Mouse (Mus musculus) small intestine, adult 2 months (tissue): ENCODE data around the gene Slc38a1. TPM values are rescaled to one million over a fixed set of nuclear protein-coding genes. Genes with fewer than 3 reads are reported as not detected.

Source experiments
- H3K27ac ChIP-seq: fragments of 200-500 bp; 2 replicates; pipeline ENCODE4 v1.5.1; 2012; ENCODE audit warnings: low read depth, low read length, control low read depth, inconsistent platforms; ENCODE audit not compliant: insufficient read depth
- H3K27me3 ChIP-seq: fragments of 200-500 bp; 2 replicates; pipeline ENCODE4 v1.6.1; 2012; ENCODE audit warnings: mild to moderate bottlenecking, moderate library complexity, low read length, inconsistent platforms; ENCODE audit not compliant: control insufficient read depth, insufficient read depth
- H3K36me3 ChIP-seq: fragments of 200-500 bp; 2 replicates; pipeline ENCODE4 v1.6.1; 2012; ENCODE audit warnings: mild to moderate bottlenecking, low read length, control low read depth, inconsistent platforms; ENCODE audit not compliant: control insufficient read depth, insufficient read depth
- H3K4me1 ChIP-seq: fragments of 200-500 bp; 2 replicates; pipeline ENCODE4 v1.6.1; 2012; ENCODE audit warnings: low read length, inconsistent platforms, mixed read lengths; ENCODE audit not compliant: control insufficient read depth, insufficient read depth, insufficient read length
- H3K4me3 ChIP-seq: fragments of 200-500 bp; 2 replicates; pipeline ENCODE4 v1.5.1; 2012; ENCODE audit warnings: low read depth, mild to moderate bottlenecking, control low read depth, inconsistent platforms, low read length, moderate library complexity
- CTCF ChIP-seq: fragments of 200-500 bp; IDR thresholded peaks from 2 replicates; pipeline ENCODE4 v1.5.1; 2012; ENCODE audit warnings: low read depth, mild to moderate bottlenecking, control low read depth, inconsistent platforms, low read length, moderate library complexity, mixed read lengths; ENCODE audit not compliant: insufficient replicate concordance, insufficient read length; ENCODE audit errors: extremely low read depth
- POLR2A ChIP-seq: fragments of 200-500 bp; IDR thresholded peaks from 2 replicates; pipeline ENCODE4 v1.6.1; 2012; ENCODE audit warnings: low read depth, mild to moderate bottlenecking, control low read depth, inconsistent platforms, low read length, moderate library complexity
- WGBS: fragments of 180-500 bp; shearing (Covaris S2); methylation state at CpG from one replicate; pipeline ENCODE4 v1.1.7; 2018; 5-methylcytosine and 5-hydroxymethylcytosine counted together
- polyA plus RNA-seq: library from polyadenylated mRNA; depleted of rRNA; stranded (reverse); fragments of >200 nt; gene quantifications from 2 replicates; pipeline ENCODE4 v1.2.3, GENCODE M21; 2012

The Slc38a1 gene
- polyA plus RNA-seq, 1 experiment: 15.0 TPM

- Histone ChIP-seq H3K27ac (no peak overlapping the region), H3K36me3 (peaks cover 43% of the 10 kb centered on the region)
- WGBS: 22% methylated on average over 1 of the region's 1 CpGs
These were observed 44.7 kb upstream of the Slc38a1 start for GRCm38 (mm10) chr15:96687366-96687765.

GRCm38 (mm10) chr15:96686201-96687159 lies 43.8 kb upstream of the Slc38a1 start:
- H3K27me3 ChIP-seq: no peaks in the 10 kb centered on the region
- H3K4me3 ChIP-seq: no peak overlapping the region
- 0 out of 2 replicates have a peak, but pooled peaks cover 4% of the 10 kb centered on the region for H3K4me1 ChIP-seq
- TF ChIP-seq POLR2A (no peak), CTCF (no peak)
- H3K36me3 ChIP-seq: peaks cover 35% of the 10 kb centered on the region
- H3K27ac ChIP-seq: no peak overlapping the region
- WGBS: 82% methylated on average over 9 of the region's 9 CpGs

More at GRCm38 (mm10) chr15:96687366-96687765, 44.7 kb upstream of the Slc38a1 start:
- Histone ChIP-seq H3K4me3 (no peak overlapping the region), H3K27me3 (no peaks in the 10 kb centered on the region), H3K4me1 (0 out of 2 replicates have a peak, but pooled peaks cover 4% of the 10 kb centered on the region)
- TF ChIP-seq POLR2A (no peak), CTCF (no peak)

GRCm38 (mm10) chr15:96685273-96685672 lies 42.6 kb upstream of the Slc38a1 start:
- H3K27ac ChIP-seq: no peak overlapping the region
- TF ChIP-seq CTCF: no peak
- TF ChIP-seq POLR2A: no peak
- 64% methylated on average over 6 of the region's 6 CpGs for WGBS
- H3K4me3 ChIP-seq: no peak overlapping the region
- H3K27me3 ChIP-seq: no peaks in the 10 kb centered on the region
- peaks cover 23% of the 10 kb centered on the region for H3K36me3 ChIP-seq
- H3K4me1 ChIP-seq: 0 out of 2 replicates have a peak, but pooled peaks cover 4% of the 10 kb centered on the region

GRCm38 (mm10) chr15:96684132-96684830 lies 41.6 kb upstream of the Slc38a1 start:
- 25% methylated on average over 11 of the region's 11 CpGs for WGBS
- Histone ChIP-seq H3K36me3 (peaks cover 17% of the 10 kb centered on the region), H3K27me3 (no peaks in the 10 kb centered on the region), H3K27ac (no peak overlapping the region), H3K4me1 (0 out of 2 replicates have a peak, but pooled peaks cover 4% of the 10 kb centered on the region), H3K4me3 (no peak overlapping the region)
- no peak for TF ChIP-seq POLR2A
- no peak for TF ChIP-seq CTCF

DNA sequence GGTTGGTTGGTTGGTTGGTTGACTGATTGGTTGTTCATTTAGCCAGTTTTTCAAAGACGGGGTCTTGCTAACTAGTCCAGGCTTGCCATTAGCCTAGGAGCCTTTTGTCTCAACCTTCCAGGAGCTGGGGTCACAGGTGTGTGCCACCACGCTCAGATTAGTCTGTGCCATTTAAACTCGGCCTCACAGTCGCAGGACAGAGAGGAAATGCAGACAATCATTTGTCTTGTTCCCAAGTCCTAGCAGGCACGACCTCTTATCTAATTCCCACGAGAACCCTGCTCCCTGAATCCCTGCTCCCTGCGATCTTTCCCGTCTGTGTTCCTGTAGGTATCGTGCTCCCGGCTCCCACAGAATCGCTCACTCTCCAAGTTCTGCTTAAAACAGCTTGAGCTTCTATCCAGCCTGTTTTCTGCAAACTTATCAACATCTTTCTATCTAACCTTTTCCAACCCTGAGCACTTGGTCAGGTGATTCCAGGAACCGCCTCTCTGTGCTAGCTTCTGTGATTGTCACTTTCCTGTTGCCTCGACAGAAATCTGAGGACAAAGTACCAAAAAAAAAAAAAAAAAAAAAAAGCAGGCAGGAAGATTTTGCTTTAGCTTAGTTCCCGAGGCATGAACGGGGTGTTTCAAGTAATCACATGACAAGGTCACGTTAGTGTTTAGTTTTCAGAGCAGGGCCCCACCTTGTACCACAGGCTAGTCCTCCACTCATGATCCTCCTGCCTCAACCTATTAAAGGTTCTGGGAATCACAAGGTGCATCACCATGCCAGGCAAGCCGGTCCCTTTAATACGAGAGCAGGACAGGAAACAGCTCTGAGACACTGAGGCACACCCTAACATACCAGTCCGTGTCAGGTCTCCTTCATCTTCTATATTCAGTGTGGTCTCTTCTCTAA lies 36.4 kb upstream of the Slc38a1 start:
- H3K27me3 ChIP-seq: peaks cover 3% of the 10 kb centered on the region; the same call in 1 of the 2 replicates

DNA sequence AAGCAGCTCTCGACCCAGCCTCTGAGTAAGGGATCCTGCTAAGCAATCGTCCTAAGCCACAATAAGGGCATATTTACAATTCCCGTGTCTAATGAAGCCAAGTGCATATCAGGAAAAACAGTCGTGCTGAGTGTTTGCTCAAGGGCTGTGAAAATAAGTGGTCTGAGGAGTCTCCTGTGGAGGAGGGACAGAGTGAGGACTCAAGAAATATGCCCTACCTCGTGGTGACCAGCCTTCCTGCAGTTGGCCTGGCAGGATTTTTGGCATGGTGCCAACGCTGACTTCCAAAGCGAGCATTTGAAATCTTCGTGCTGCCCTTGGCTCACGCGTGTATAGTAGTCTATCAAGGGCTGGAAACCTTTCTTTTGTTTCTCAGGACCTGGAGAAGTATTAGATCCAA lies 33.8 kb upstream of the Slc38a1 start:
- Histone ChIP-seq H3K4me1 (no peaks in the 10 kb centered on the region; the same call in 1 of the 2 replicates), H3K27me3 (peaks cover 3% of the 10 kb centered on the region; the same call in 1 of the 2 replicates), H3K27ac (no peak overlapping the region), H3K4me3 (no peak overlapping the region), H3K36me3 (no peaks in the 10 kb centered on the region)
- TF ChIP-seq POLR2A: no peak
- no peak for TF ChIP-seq CTCF
- 17% methylated on average over 10 of the region's 10 CpGs for WGBS

More for the DNA sequence above, 36.4 kb upstream of the Slc38a1 start:
- H3K36me3 ChIP-seq: no peaks in the 10 kb centered on the region
- H3K27ac ChIP-seq: no peak overlapping the region
- no peaks in the 10 kb centered on the region; the same call in 1 of the 2 replicates for H3K4me1 ChIP-seq
- no peak overlapping the region for H3K4me3 ChIP-seq
- 26% methylated on average over 19 of the region's 19 CpGs for WGBS
- TF ChIP-seq CTCF: no peak
- TF ChIP-seq POLR2A: no peak
